Mouse (Mus musculus) intestine, embryonic 16.5 days (tissue): Measurements from ENCODE around the gene Mad2l2. TPM values are rescaled to one million over a fixed set of nuclear protein-coding genes. Genes with fewer than 3 reads are reported as not detected.
A peak's percentile ranks its signal among the peaks of the same experiment; 100 is the strongest.
"Not testable (repeated sequence)": the region's sequence is repeated elsewhere in the genome, so short reads cannot be mapped to it uniquely, and the experiment has no call there.

Experiments used
- ATAC-seq: fragments of 200-750 bp; cut with Nextera tagmentation; 2 replicates; pipeline ENCODE4 v1.8.0; 2017; ENCODE audit warnings: moderate TSS enrichment, moderate library complexity
- H3K27ac ChIP-seq: fragments of 300-500 bp; sonication (generic); 2 replicates; pipeline ENCODE4 v1.5.1; 2014; ENCODE audit warnings: mild to moderate bottlenecking, low read length
- H3K27me3 ChIP-seq: fragments of 300-500 bp; sonication (generic); replicated peaks from 2 replicates; pipeline ENCODE4 v1.6.1; 2014; ENCODE audit warnings: low read length, control low read depth, mixed read lengths; ENCODE audit not compliant: control insufficient read depth, insufficient read depth
- H3K36me3 ChIP-seq: fragments of 300-500 bp; sonication (generic); 2 replicates; pipeline ENCODE4 v1.6.1; 2014; ENCODE audit warnings: low read length, control low read depth; ENCODE audit not compliant: control insufficient read depth, insufficient read depth
- H3K4me1 ChIP-seq: fragments of 300-500 bp; sonication (generic); 2 replicates; pipeline ENCODE4 v1.6.1; 2014; ENCODE audit warnings: low read length, control low read depth, mixed read lengths; ENCODE audit not compliant: control insufficient read depth, insufficient read depth
- H3K4me2 ChIP-seq: fragments of 300-500 bp; sonication (generic); 2 replicates; pipeline ENCODE4 v1.6.1; 2014; ENCODE audit warnings: low read depth, low read length, control low read depth
- H3K4me3 ChIP-seq: fragments of 300-500 bp; sonication (generic); 2 replicates; pipeline ENCODE4 v1.5.1; 2014; ENCODE audit warnings: mild to moderate bottlenecking, low read length
- H3K9ac ChIP-seq: fragments of 300-500 bp; sonication (generic); 2 replicates; pipeline ENCODE4 v1.6.1; 2014; ENCODE audit warnings: low read depth, low read length
- H3K9me3 ChIP-seq: fragments of 300-500 bp; sonication (generic); 2 replicates; pipeline ENCODE4 v1.6.1; 2016; ENCODE audit warnings: low read length, control low read depth; ENCODE audit not compliant: control insufficient read depth
- WGBS: fragments of 180-500 bp; shearing (Covaris S2); extraction: QIAGEN DNeasy Blood & Tissue Kit; methylation state at CpG from one replicate; pipeline ENCODE4 v1.1.7; 2014; 5-methylcytosine and 5-hydroxymethylcytosine counted together
- polyA plus RNA-seq: library from polyadenylated mRNA; unstranded; fragments of >200 nt; fragmentation: Nextera tagmentation; extraction: Ambion mirVana; gene quantifications from 2 replicates; pipeline ENCODE4 v1.2.1, GENCODE M21; 2015

Mad2l2 gene
- polyA plus RNA-seq, 1 experiment from 2014 or later, result 30.1 TPM

DNA sequence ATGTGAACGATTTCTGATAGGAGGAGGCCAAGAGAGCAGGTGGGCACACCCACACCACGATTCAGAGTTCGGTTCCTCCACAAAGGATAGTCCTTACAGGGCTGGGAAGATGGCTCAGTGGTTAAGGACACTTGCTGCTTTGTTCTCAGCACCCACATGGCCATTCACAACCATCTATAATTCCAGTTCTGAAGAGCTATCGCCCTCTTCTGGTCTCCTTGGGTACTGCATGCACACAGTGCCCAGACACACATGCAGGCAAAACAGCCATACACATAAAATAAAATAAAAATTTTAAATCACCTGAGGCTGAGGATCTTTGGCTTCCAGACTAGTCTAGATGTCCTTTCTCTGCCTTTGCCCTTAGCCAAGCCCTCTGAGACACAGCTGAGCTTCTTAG, 12.8 kb upstream of the Mad2l2 start:
- H3K27ac ChIP-seq, result no peak overlapping the region
- 77% methylated on average over 4 of the region's 4 CpGs for WGBS
- no peaks in the 10 kb centered on the region; the same call in none of the 2 replicates for H3K4me1 ChIP-seq
- H3K9ac ChIP-seq, result no peak overlapping the region
- H3K36me3 ChIP-seq, result no peaks in the 10 kb centered on the region
- H3K4me2 ChIP-seq, result no peak overlapping the region
- 0 out of 2 replicates have a peak, but pooled peaks cover 2% of the 10 kb centered on the region for H3K27me3 ChIP-seq
- ATAC-seq, result no peak
- no peak overlapping the region for H3K4me3 ChIP-seq
- H3K9me3 ChIP-seq, result peaks cover 4% of the 10 kb centered on the region; the same call in 1 of the 2 replicates

DNA sequence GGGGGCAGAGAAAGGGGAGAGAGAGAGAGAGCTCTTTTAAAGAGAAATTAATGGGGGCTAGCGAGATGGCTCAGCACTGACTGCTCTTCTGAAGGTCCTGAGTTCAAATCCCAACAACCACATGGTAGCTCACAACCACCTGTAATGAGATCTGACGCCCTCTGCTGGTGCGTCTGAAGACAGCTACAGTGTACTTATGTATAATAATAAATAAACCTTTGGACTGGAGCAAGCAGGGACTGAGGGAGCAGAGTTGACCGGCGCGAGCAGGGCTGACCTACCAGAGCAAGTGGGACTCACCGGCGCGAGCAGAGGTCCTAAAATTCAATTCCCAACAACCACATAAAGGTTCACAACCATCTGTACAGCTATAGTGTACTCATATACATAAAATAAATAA, 10.6 kb upstream of the Mad2l2 start:
- H3K4me2 ChIP-seq, ATAC-seq, H3K9me3 ChIP-seq, H3K36me3 ChIP-seq, H3K27ac ChIP-seq, H3K9ac ChIP-seq, H3K4me3 ChIP-seq, H3K27me3 ChIP-seq, H3K4me1 ChIP-seq: not testable (repeated sequence)
- WGBS, result 82% methylated on average over 9 of the region's 9 CpGs

DNA sequence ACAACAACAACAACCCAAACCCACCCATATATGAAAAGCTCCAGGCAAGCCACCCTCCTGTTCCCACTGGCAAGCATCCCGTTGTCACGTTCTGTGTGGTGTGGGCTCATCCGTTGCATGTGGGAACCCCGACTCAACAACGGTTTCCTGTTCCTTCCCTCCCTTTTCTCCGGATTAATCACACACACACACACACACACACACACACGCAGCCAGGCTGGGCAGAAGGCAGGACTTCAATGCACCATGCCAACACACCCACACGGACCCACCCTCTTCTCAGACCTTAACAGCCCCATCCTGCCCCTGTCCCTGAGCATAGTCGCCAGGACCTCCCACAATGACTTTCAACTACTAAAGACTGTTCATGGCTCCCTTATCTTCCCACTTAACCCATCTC, 9.6 kb upstream of the Mad2l2 start:
- H3K27me3 ChIP-seq, result no peaks in the 10 kb centered on the region
- WGBS, result 68% methylated on average over 9 of the region's 9 CpGs
- no peaks in the 10 kb centered on the region; the same call in 1 of the 2 replicates for H3K4me1 ChIP-seq
- no peaks in the 10 kb centered on the region for H3K36me3 ChIP-seq
- H3K9me3 ChIP-seq, result peaks cover 4% of the 10 kb centered on the region; the same call in 1 of the 2 replicates
- H3K9ac ChIP-seq, result no peak overlapping the region
- no peak overlapping the region for H3K27ac ChIP-seq
- ATAC-seq, result no peak
- H3K4me2 ChIP-seq, result no peak overlapping the region
- no peak overlapping the region for H3K4me3 ChIP-seq

DNA sequence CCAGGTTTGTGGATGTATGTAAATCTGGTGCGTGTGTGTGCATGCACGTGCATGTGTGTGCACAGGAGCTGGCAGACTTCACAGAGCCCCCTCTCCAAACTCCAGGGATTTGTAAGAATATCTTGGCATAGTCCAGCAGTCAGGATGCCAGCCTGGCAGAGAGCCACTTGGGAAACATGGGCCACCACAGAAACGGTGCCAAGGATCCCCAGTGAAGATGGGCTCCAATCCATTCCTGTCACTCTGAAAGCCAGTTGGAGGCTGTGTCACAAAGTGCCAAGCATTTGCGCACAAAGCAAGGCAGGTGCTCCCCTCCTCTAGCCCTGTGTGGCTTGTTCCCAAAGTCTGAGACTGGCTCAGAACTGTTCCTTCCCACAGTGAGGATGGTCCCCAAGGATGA, 8.8 kb upstream of the Mad2l2 start:
- H3K36me3 ChIP-seq, result no peaks in the 10 kb centered on the region
- no peaks in the 10 kb centered on the region; the same call in 1 of the 2 replicates for H3K4me1 ChIP-seq
- H3K9ac ChIP-seq, result no peak overlapping the region
- H3K4me2 ChIP-seq, result no peak overlapping the region
- no peak overlapping the region for H3K27ac ChIP-seq
- ATAC-seq, result no peak
- H3K4me3 ChIP-seq, result no peak overlapping the region
- 83% methylated on average over 4 of the region's 4 CpGs for WGBS
- H3K9me3 ChIP-seq, result peaks cover 4% of the 10 kb centered on the region; the same call in 1 of the 2 replicates
- H3K27me3 ChIP-seq, result no peaks in the 10 kb centered on the region

DNA sequence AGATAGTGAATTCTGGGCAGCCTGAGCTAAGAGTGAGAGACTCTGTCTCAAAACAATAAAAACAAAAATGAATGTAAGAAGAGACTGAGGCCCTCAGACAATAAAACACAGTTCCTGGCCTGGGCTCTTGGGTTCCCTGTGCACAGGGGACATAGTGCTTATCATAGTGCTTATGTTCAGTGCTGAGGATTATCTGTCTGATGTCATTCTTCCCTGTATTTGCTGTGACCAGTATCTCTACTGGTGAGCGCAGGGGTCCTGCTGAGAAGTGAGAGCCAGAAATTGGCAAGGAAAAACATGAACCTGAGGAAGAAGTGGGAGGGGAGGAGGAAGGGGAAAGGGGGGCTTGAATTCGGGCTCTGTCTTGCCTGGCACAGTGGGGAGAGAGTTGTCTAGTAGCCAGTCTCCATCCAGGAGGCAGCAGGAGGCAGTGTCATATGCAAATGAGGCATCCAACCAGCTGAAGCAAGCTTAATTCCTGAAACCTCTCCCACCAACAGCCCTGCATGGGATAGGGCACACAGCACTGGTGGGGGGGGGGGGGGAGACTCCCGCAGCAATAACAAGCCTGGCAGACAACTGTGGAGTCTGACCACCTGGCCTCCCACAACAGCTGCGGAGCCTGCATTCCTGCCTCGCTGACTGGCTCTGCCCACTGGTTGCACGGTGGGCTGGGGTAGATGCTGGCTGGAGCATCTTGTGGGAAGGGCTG, 8.0 kb upstream of the Mad2l2 start:
- no peak overlapping the region for H3K4me3 ChIP-seq
- H3K9ac ChIP-seq, result no peak overlapping the region
- H3K27ac ChIP-seq, result no peak overlapping the region
- no peak for ATAC-seq
- 27% methylated on average over 6 of the region's 6 CpGs for WGBS
- H3K9me3 ChIP-seq, result peaks cover 3% of the 10 kb centered on the region; the same call in 1 of the 2 replicates
- no peaks in the 10 kb centered on the region for H3K36me3 ChIP-seq
- H3K4me1 ChIP-seq, result no peaks in the 10 kb centered on the region; the same call in 1 of the 2 replicates
- H3K4me2 ChIP-seq, result no peak overlapping the region
- no peaks in the 10 kb centered on the region for H3K27me3 ChIP-seq

DNA sequence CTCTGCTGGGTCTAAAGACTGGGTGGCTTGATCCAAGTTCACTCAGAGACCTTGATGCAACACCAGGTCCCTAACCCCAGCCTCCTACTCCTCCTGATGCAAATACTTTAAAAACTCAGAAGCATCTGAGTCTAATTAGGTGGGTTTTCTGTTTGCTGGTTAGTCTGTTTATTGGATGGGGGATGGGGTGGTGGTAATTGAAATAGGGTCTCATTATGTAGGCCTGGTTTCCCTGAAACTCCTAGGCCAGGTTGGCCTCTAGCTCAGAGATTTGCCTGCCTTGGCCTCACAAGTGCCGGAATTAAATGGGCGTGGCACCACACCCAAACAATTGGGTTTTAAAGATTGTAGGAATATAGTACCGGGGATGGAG, 7.5 kb upstream of the Mad2l2 start:
- WGBS, result 64% methylated on average over 3 of the region's 3 CpGs

DNA sequence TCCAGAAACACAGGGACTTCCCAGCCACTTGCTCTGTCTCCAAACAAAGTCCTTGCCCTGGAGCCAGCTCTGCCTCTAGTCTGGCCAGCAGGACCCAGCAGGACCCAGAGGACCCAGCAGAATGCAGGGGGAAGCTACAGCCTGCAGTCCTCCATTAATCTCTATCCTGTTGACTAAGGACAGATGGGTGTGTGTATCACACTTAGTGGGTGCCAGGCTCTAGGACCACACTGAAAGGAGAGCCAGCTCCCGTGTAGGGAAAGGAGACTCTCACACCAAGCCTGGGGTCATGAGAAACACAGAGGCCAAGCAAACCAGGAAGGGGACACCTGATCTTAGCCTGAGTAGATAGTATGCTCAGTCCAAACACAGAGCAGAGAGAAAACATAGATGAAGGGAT, 1.9 kb upstream of the Mad2l2 start:
- no peaks in the 10 kb centered on the region for H3K9me3 ChIP-seq
- no peaks in the 10 kb centered on the region for H3K36me3 ChIP-seq
- no peak overlapping the region for H3K4me3 ChIP-seq
- H3K9ac ChIP-seq, result no peak overlapping the region
- H3K27me3 ChIP-seq, result peaks cover 40% of the 10 kb centered on the region
- 56% methylated on average over 1 of the region's 1 CpGs for WGBS
- H3K27ac ChIP-seq, result no peak overlapping the region
- H3K4me1 ChIP-seq, result peaks cover 7% of the 10 kb centered on the region
- ATAC-seq, result no peak
- H3K4me2 ChIP-seq, result no peak overlapping the region

More for the DNA sequence above, 7.5 kb upstream of the Mad2l2 start:
- no peaks in the 10 kb centered on the region; the same call in 1 of the 2 replicates for H3K4me1 ChIP-seq
- ATAC-seq, result no peak
- no peak overlapping the region for H3K9ac ChIP-seq
- no peak overlapping the region for H3K4me3 ChIP-seq
- H3K4me2 ChIP-seq, result no peak overlapping the region
- no peaks in the 10 kb centered on the region for H3K27me3 ChIP-seq
- no peaks in the 10 kb centered on the region for H3K9me3 ChIP-seq
- H3K27ac ChIP-seq, result no peak overlapping the region
- H3K36me3 ChIP-seq, result no peaks in the 10 kb centered on the region

DNA sequence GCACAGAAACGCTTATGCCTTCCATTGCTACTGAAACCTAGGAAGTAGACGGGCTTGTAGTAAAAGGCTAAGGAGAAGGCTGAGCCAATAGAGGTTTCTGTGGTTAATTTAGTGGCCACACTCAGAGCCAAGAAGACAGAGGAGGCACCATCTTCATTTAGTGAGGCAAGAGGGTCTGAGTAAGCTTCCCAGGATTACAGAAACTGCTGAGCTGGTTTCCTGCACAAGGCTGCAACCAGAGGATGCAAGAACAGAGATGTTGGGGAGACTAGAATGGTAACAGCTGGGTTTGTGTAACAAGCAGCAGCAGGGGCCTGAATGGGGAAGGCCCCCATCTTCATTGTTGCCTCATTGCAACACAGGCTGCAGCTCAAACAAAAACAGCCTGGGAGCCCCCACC, 1.5 kb upstream of the Mad2l2 start:
- Histone ChIP-seq H3K27ac (no peak overlapping the region), H3K4me1 (peaks cover 7% of the 10 kb centered on the region), H3K36me3 (no peaks in the 10 kb centered on the region), H3K4me2 (no peak overlapping the region), H3K4me3 (no peak overlapping the region), H3K27me3 (peaks cover 40% of the 10 kb centered on the region), H3K9ac (no peak overlapping the region), H3K9me3 (no peaks in the 10 kb centered on the region)
- whole genome bisulfite sequencing, result 65% methylated on average over 2 of the region's 2 CpGs
- no peak for ATAC-seq

DNA sequence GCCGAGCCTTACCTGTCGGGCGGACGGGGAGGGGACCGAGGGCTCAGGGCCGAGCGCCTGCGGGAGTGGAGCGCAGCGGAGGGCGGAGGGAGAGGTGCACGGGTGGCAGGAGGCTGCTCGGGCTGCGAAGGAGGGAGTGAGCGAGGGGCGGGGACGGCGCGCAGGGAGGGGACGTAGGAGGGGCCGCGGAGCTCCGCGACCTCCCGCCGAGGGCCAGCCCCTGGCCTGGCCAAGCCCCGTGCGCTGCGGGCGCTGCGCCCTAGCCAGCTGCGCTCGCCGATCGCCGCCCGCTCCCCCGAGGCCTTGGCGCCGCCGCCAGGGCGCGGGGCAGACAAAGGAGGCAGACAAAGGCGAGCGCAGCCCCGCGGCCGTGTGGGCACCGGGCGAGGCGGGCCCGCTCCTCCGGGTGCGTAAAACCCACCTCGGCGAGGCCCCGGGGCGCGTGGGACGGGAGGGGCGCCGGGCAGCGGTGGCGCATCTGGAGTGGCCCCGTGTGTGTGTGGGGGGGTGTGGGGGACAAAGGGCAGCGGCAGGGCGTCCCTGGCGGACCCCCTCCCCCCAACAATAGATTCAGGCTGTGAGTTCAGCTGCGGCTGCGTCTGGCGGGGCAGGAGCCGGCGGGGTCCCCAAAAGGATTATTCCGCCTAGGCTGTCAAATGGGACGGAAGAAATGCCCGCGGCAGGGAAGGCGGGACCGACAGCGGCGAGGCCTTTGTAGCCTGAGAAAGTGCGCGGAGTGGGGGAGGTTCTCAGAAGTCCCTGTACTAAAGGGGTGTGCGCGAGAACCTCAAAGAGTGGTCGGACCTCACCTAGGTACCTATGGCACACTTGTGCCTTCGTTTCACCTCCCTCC, 603 bp downstream of the Mad2l2 start, which contains the start of gene Draxin:
Draxin (minus strand) TSS at position 138 of the 853 bp plus-strand sequence.
- WGBS, result under 1% methylated on average over 63 of the region's 87 CpGs
- H3K27me3 ChIP-seq, result peaks cover 40% of the 10 kb centered on the region
- no peaks in the 10 kb centered on the region for H3K36me3 ChIP-seq
- H3K9ac ChIP-seq, result peak within 1 kb of the TSS; percentile 66
- ATAC-seq, result peak; percentile 84
- peaks cover 7% of the 10 kb centered on the region for H3K4me1 ChIP-seq
- no peak within 1 kb of the TSS for H3K27ac ChIP-seq
- peak within 1 kb of the TSS; percentile 60 for H3K4me3 ChIP-seq
- peak within 1 kb of the TSS; percentile 96 for H3K4me2 ChIP-seq
- H3K9me3 ChIP-seq, result no peaks in the 10 kb centered on the region
